Mouse (Mus musculus) G1E (cell line): ENCODE results near the gene P2rx4.

Source experiments
- CTCF ChIP-seq: IDR thresholded peaks from 2 replicates; pipeline ENCODE4 v1.5.1; 2012; ENCODE audit warnings: low read depth, low read length, inconsistent platforms, mixed read lengths
- POLR2AphosphoS5 ChIP-seq: IDR thresholded peaks from 2 replicates; pipeline ENCODE4 v1.6.1; 2012; ENCODE audit warnings: low read depth, low read length, inconsistent platforms; ENCODE audit not compliant: insufficient replicate concordance
- TAL1 ChIP-seq: conservative IDR thresholded peaks from 2 replicates; pipeline ENCODE4 v1.6.1; 2012; ENCODE audit warnings: low read depth, low read length, inconsistent platforms, mixed read lengths

DNA sequence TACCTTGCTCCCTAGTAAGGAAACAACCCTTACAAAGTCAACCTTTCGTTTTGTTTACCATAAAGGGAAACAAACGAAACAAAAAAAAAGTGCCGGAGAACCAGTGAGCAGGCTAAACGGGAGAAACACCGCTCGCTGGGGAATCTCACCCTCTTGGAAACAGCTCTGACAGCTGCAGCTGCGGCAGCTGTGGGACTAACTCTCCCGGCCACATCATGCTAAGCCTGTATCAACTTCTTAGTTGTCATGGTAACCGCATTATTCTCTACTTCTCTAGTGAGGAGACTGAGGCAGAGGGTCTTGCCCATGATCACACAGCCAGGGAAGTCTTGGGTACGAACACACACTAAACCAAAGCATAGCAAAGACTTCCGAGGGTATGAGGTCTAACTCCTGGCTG lies 66.4 kb downstream of the P2rx4 start:
- TF ChIP-seq CTCF, result no peak
- no peak for TF ChIP-seq TAL1
- TF ChIP-seq POLR2AphosphoS5, result no peak
